Mouse (Mus musculus): ENCODE results near the gene Wbp2nl. TPM values are rescaled to one million over a fixed set of nuclear protein-coding genes. Genes with fewer than 3 reads are reported as not detected.

Wbp2nl gene
- polyA plus RNA-seq, 1 experiment from 2014 or later: 0.12 TPM

- Histone ChIP-seq H3K36me3 (ENCODE audit: control insufficient read depth, insufficient read depth, low read length) (peaks cover 5% of the 10 kb centered on the region), H3K27ac (ENCODE audit: low read depth, low read length) (no peak overlapping the region), H3K4me2 (replicated peaks; ENCODE audit: low read depth, low read length) (no peak overlapping the region), H3K27me3 (ENCODE audit: control insufficient read depth, insufficient read depth, low read length) (peaks cover 3% of the 10 kb centered on the region; the same call in 1 of the 2 replicates), H3K4me1 (replicated peaks; ENCODE audit: control insufficient read depth, insufficient read depth, low read length) (0 out of 2 replicates have a peak, but pooled peaks cover 4% of the 10 kb centered on the region), H3K9ac (ENCODE audit: low read depth, low read length) (no peak overlapping the region), H3K9me3 (ENCODE audit: control insufficient read depth, low read length) (no peaks in the 10 kb centered on the region), H3K4me3 (ENCODE audit: low read depth, low read length) (no peak overlapping the region)
- no peak for DNase-seq (ENCODE audit: low spot score)
- ATAC-seq (ENCODE audit: low FRiP score): no peak
- 96% methylated on average over 4 of the region's 4 CpGs for WGBS
Observed at GRCm38 (mm10) chr15:82335194-82335593, 36.4 kb downstream of the Wbp2nl start.

- Histone ChIP-seq H3K9ac (ENCODE audit: low read depth, low read length) (0 out of 2 replicates have a peak overlapping the region, but pooled peaks have one; percentile 20), H3K36me3 (ENCODE audit: control insufficient read depth, insufficient read depth, low read length) (peaks cover 5% of the 10 kb centered on the region)
- WGBS: 75% methylated on average over 12 of the region's 12 CpGs
Observed at GRCm38 (mm10) chr15:82336629-82337028, 37.9 kb downstream of the Wbp2nl start.

GRCm38 (mm10) chr15:82337875-82338274 is 39.1 kb downstream of the Wbp2nl start:
- Histone ChIP-seq H3K9ac (ENCODE audit: low read depth, low read length) (peak overlapping the region; percentile 64), H3K27me3 (ENCODE audit: control insufficient read depth, insufficient read depth, low read length) (peaks cover 7% of the 10 kb centered on the region; the same call in 1 of the 2 replicates), H3K27ac (ENCODE audit: low read depth, low read length) (no peak overlapping the region), H3K36me3 (ENCODE audit: control insufficient read depth, insufficient read depth, low read length) (peaks cover 5% of the 10 kb centered on the region), H3K4me1 (replicated peaks; ENCODE audit: control insufficient read depth, insufficient read depth, low read length) (peaks cover 9% of the 10 kb centered on the region; the same call in 1 of the 2 replicates), H3K4me3 (ENCODE audit: low read depth, low read length) (peak overlapping the region; percentile 48), H3K9me3 (ENCODE audit: control insufficient read depth, low read length) (no peaks in the 10 kb centered on the region), H3K4me2 (replicated peaks; ENCODE audit: low read depth, low read length) (peak overlapping the region; percentile 69)
- DNase-seq (ENCODE audit: low spot score) (no peak), ATAC-seq (ENCODE audit: low FRiP score) (no peak)
- WGBS: 49% methylated on average over 4 of the region's 4 CpGs

More at GRCm38 (mm10) chr15:82336629-82337028, 37.9 kb downstream of the Wbp2nl start:
- Histone ChIP-seq H3K4me1 (replicated peaks; ENCODE audit: control insufficient read depth, insufficient read depth, low read length) (peaks cover 9% of the 10 kb centered on the region; the same call in 1 of the 2 replicates), H3K27me3 (ENCODE audit: control insufficient read depth, insufficient read depth, low read length) (peaks cover 7% of the 10 kb centered on the region; the same call in 1 of the 2 replicates), H3K4me2 (replicated peaks; ENCODE audit: low read depth, low read length) (no peak overlapping the region), H3K27ac (ENCODE audit: low read depth, low read length) (no peak overlapping the region), H3K9me3 (ENCODE audit: control insufficient read depth, low read length) (no peaks in the 10 kb centered on the region), H3K4me3 (ENCODE audit: low read depth, low read length) (no peak overlapping the region)
- ATAC-seq (ENCODE audit: low FRiP score): no peak
- DNase-seq (ENCODE audit: low spot score): no peak

GRCm38 (mm10) chr15:82338593-82339112 is 39.9 kb downstream of the Wbp2nl start, which contains the start of the genes Naga, Pheta2 and Smdt1:
Gene Naga, minus strand, starts transcription at chr15:82338925.
Gene Pheta2, plus strand, starts transcription at chr15:82338942.
Gene Smdt1, plus strand, starts transcription at chr15:82338959.
- H3K4me1 ChIP-seq (replicated peaks; ENCODE audit: control insufficient read depth, insufficient read depth, low read length): peaks cover 9% of the 10 kb centered on the region; the same call in 1 of the 2 replicates
- no peak within 1 kb of the TSS for H3K27ac ChIP-seq (ENCODE audit: low read depth, low read length)
- peaks cover 5% of the 10 kb centered on the region for H3K36me3 ChIP-seq (ENCODE audit: control insufficient read depth, insufficient read depth, low read length)
- ATAC-seq (ENCODE audit: low FRiP score): peak; percentile 90
- H3K9ac ChIP-seq (ENCODE audit: low read depth, low read length): peak within 1 kb of the TSS; percentile 64
- H3K4me2 ChIP-seq (replicated peaks; ENCODE audit: low read depth, low read length): peak within 1 kb of the TSS; percentile 69
- H3K4me3 ChIP-seq (ENCODE audit: low read depth, low read length): peak within 1 kb of the TSS; percentile 48
- H3K27me3 ChIP-seq (ENCODE audit: control insufficient read depth, insufficient read depth, low read length): peaks cover 7% of the 10 kb centered on the region; the same call in 1 of the 2 replicates
- WGBS: under 1% methylated on average over 41 of the region's 41 CpGs
- no peaks in the 10 kb centered on the region for H3K9me3 ChIP-seq (ENCODE audit: control insufficient read depth, low read length)
- peak; percentile 99 for DNase-seq (ENCODE audit: low spot score)

GRCm38 (mm10) chr15:82339150-82339549 is 40.4 kb downstream of the Wbp2nl start:
- WGBS: 62% methylated on average over 10 of the region's 10 CpGs
- peak overlapping the region; percentile 31; the same call in 1 of the 2 replicates for H3K9ac ChIP-seq (ENCODE audit: low read depth, low read length)
- H3K27me3 ChIP-seq (ENCODE audit: control insufficient read depth, insufficient read depth, low read length): peaks cover 7% of the 10 kb centered on the region; the same call in 1 of the 2 replicates
- ATAC-seq (ENCODE audit: low FRiP score) (no peak), DNase-seq (ENCODE audit: low spot score) (no peak)
- H3K9me3 ChIP-seq (ENCODE audit: control insufficient read depth, low read length): no peaks in the 10 kb centered on the region
- H3K4me1 ChIP-seq (replicated peaks; ENCODE audit: control insufficient read depth, insufficient read depth, low read length): peaks cover 9% of the 10 kb centered on the region; the same call in 1 of the 2 replicates
- H3K36me3 ChIP-seq (ENCODE audit: control insufficient read depth, insufficient read depth, low read length): peaks cover 5% of the 10 kb centered on the region
- no peak overlapping the region for H3K27ac ChIP-seq (ENCODE audit: low read depth, low read length)
- H3K4me3 ChIP-seq (ENCODE audit: low read depth, low read length): peak overlapping the region; percentile 48
- H3K4me2 ChIP-seq (replicated peaks; ENCODE audit: low read depth, low read length): peak overlapping the region; percentile 69

GRCm38 (mm10) chr15:82339634-82340254 is 41.0 kb downstream of the Wbp2nl start:
- no peak overlapping the region for H3K4me3 ChIP-seq (ENCODE audit: low read depth, low read length)
- H3K4me2 ChIP-seq (replicated peaks; ENCODE audit: low read depth, low read length): no peak overlapping the region
- ATAC-seq (ENCODE audit: low FRiP score) (no peak), DNase-seq (ENCODE audit: low spot score) (peak; percentile 9)
- peaks cover 9% of the 10 kb centered on the region; the same call in 1 of the 2 replicates for H3K4me1 ChIP-seq (replicated peaks; ENCODE audit: control insufficient read depth, insufficient read depth, low read length)
- H3K27ac ChIP-seq (ENCODE audit: low read depth, low read length): no peak overlapping the region
- H3K9ac ChIP-seq (ENCODE audit: low read depth, low read length): no peak overlapping the region
- H3K9me3 ChIP-seq (ENCODE audit: control insufficient read depth, low read length): no peaks in the 10 kb centered on the region
- H3K36me3 ChIP-seq (ENCODE audit: control insufficient read depth, insufficient read depth, low read length): peaks cover 5% of the 10 kb centered on the region
- 70% methylated on average over 8 of the region's 8 CpGs for WGBS
- H3K27me3 ChIP-seq (ENCODE audit: control insufficient read depth, insufficient read depth, low read length): peaks cover 7% of the 10 kb centered on the region; the same call in 1 of the 2 replicates

GRCm38 (mm10) chr15:82340414-82341035 is 41.8 kb downstream of the Wbp2nl start:
- peak overlapping the region; percentile 29 for H3K4me3 ChIP-seq (ENCODE audit: low read depth, low read length)
- H3K9ac ChIP-seq (ENCODE audit: low read depth, low read length): peak overlapping the region; percentile 53; the same call in 1 of the 2 replicates
- H3K4me2 ChIP-seq (replicated peaks; ENCODE audit: low read depth, low read length): peak overlapping the region; percentile 49
- WGBS: 43% methylated on average over 21 of the region's 21 CpGs
- DNase-seq (ENCODE audit: low spot score) (peak; percentile 43), ATAC-seq (ENCODE audit: low FRiP score) (no peak)
- H3K36me3 ChIP-seq (ENCODE audit: control insufficient read depth, insufficient read depth, low read length): peaks cover 2% of the 10 kb centered on the region; the same call in 1 of the 2 replicates
- peaks cover 9% of the 10 kb centered on the region; the same call in 1 of the 2 replicates for H3K4me1 ChIP-seq (replicated peaks; ENCODE audit: control insufficient read depth, insufficient read depth, low read length)
- H3K9me3 ChIP-seq (ENCODE audit: control insufficient read depth, low read length): no peaks in the 10 kb centered on the region
- no peak overlapping the region; the same call in 1 of the 2 replicates for H3K27ac ChIP-seq (ENCODE audit: low read depth, low read length)
- peaks cover 7% of the 10 kb centered on the region; the same call in 1 of the 2 replicates for H3K27me3 ChIP-seq (ENCODE audit: control insufficient read depth, insufficient read depth, low read length)

GRCm38 (mm10) chr15:82341036-82341501 is 42.3 kb downstream of the Wbp2nl start:
- Histone ChIP-seq H3K27me3 (ENCODE audit: control insufficient read depth, insufficient read depth, low read length) (peaks cover 7% of the 10 kb centered on the region; the same call in 1 of the 2 replicates), H3K9ac (ENCODE audit: low read depth, low read length) (peak overlapping the region; percentile 53), H3K4me3 (ENCODE audit: low read depth, low read length) (peak overlapping the region; percentile 29), H3K27ac (ENCODE audit: low read depth, low read length) (peak overlapping the region; percentile 4; the same call in 1 of the 2 replicates), H3K4me2 (replicated peaks; ENCODE audit: low read depth, low read length) (peak overlapping the region; percentile 49), H3K36me3 (ENCODE audit: control insufficient read depth, insufficient read depth, low read length) (no peaks in the 10 kb centered on the region), H3K4me1 (replicated peaks; ENCODE audit: control insufficient read depth, insufficient read depth, low read length) (peaks cover 9% of the 10 kb centered on the region; the same call in 1 of the 2 replicates), H3K9me3 (ENCODE audit: control insufficient read depth, low read length) (no peaks in the 10 kb centered on the region)
- ATAC-seq (ENCODE audit: low FRiP score) (no peak), DNase-seq (ENCODE audit: low spot score) (peak; percentile 49)
- WGBS: 3% methylated on average over 32 of the region's 40 CpGs

All from hindbrain, embryonic 11.5 days (tissue).